Mouse (Mus musculus): ENCODE measurements at regions not wholly inside any gene's neighbourhood (a gene's known extent, or its start where the extent isn't known, plus 50 kb on each side); places are given as distances from the start of the nearest gene placed in this dataset.

DNA sequence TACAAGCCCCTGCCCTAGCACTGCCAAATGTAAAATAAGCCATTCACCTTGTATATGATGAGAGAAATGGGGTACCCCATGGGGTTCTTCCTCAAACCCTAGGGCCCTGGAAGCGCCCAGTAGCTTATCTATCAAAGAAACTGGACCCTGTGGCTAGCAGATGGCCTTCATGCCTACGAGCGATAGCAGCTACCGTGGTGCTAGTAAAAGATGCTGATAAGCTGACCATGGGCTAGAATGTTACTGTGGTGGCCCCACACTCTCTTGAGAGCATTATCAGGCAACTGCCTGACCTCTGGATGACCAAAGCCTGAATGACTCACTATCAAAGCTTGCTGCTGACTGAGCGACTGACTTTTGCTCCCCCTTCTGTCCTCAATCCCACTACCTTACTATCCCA, 1403.7 kb downstream of the Efna5 start:
- TF ChIP-seq BHLHE40 (IDR thresholded peaks at IDR 0.05; ENCODE audit: borderline replicate concordance, low read depth, low read length) (no peak), NRF1 (IDR thresholded peaks at IDR 0.05; ENCODE audit: insufficient read depth, low read depth, low read length, poor library complexity, severe bottlenecking) (no peak), CTCF (IDR thresholded peaks at IDR 0.05 in 2 of 3, conservative IDR thresholded peaks at IDR 0.05 in 1 of 3; ENCODE audit: control insufficient read depth in 1 of 3, insufficient read depth in 1 of 3, low read depth in 2 of 3, low read length in 3 of 3, poor library complexity in 1 of 3, severe bottlenecking in 1 of 3) (no peak), CHD2 (IDR thresholded peaks at IDR 0.05; ENCODE audit: low read length) (no peak), POLR2A (IDR thresholded peaks at IDR 0.05; ENCODE audit: control insufficient read depth in 1 of 2, insufficient read depth in 1 of 2, low read depth in 1 of 2, low read length in 2 of 2, poor library complexity in 1 of 2) (no peak), TAL1 (IDR thresholded peaks at IDR 0.05; ENCODE audit: low read length) (no peak; the same call in 1 of the 2 replicates)

Data from MEL (cell line).